Mouse (Mus musculus): ENCODE results near the gene Vmn1r169. TPM values are rescaled to one million over a fixed set of nuclear protein-coding genes. Genes with fewer than 3 reads are reported as not detected.
"Not testable (repeated sequence)": the region's sequence is repeated elsewhere in the genome, so short reads cannot be mapped to it uniquely, and the experiment has no call there.

Gene Vmn1r169
- total RNA-seq (2022) = not detected

GRCm38 (mm10) chr7:23575226-23575625, at the start of gene Vmn1r169:
Gene Vmn1r169, plus strand, starts transcription at chr7:23575526.
- DNase-seq (ENCODE audit: low spot score in 2 of 2) = not testable (repeated sequence)

GRCm38 (mm10) chr7:23539432-23539831, 35.9 kb upstream of the Vmn1r169 start, which contains the start of gene Vmn1r168:
Gene Vmn1r168, plus strand, starts transcription at chr7:23539732.
- DNase-seq (ENCODE audit: low spot score in 2 of 2) = not testable (repeated sequence)

GRCm38 (mm10) chr7:23605875-23606274, 30.5 kb downstream of the Vmn1r169 start, which contains the start of gene Vmn1r170:
Gene Vmn1r170, plus strand, starts transcription at chr7:23606175.
- not testable (repeated sequence) for DNase-seq (ENCODE audit: low spot score in 2 of 2)

Other genes with a start within 250 kb of the Vmn1r169 start
- gene Nlrp5, start 189.6 kb upstream of the Vmn1r169 start, total RNA-seq (2022) = under 1 TPM in 1 of 4 experiments, not detected in 3; 0.25 TPM
- not detected for gene Vmn1r167, start 68.3 kb upstream of the Vmn1r169 start, total RNA-seq (2022)
- gene Vmn1r168, start 35.8 kb upstream of the Vmn1r169 start, total RNA-seq (2022) = not detected
- not detected for gene Vmn1r170, start 30.6 kb downstream of the Vmn1r169 start, total RNA-seq (2022)
- gene Vmn1r171, start 55.2 kb downstream of the Vmn1r169 start, total RNA-seq (2022) = not detected
- not detected for gene Vmn1r172, start 82.8 kb downstream of the Vmn1r169 start, total RNA-seq (2022)
- not detected for gene Vmn1r173, start 125.2 kb downstream of the Vmn1r169 start, total RNA-seq (2022)
- gene Vmn1r174, start 176.7 kb downstream of the Vmn1r169 start, total RNA-seq (2022) = not detected
- not detected for gene Vmn1r175, start 235.1 kb downstream of the Vmn1r169 start, total RNA-seq (2022)